Mouse (Mus musculus): ENCODE results near the gene Dbp.
A peak's percentile ranks its signal among the peaks of the same experiment; 100 is the strongest.
"Not testable (repeated sequence)": the region's sequence is repeated elsewhere in the genome, so short reads cannot be mapped to it uniquely, and the experiment has no call there.

Gene Dbp

DNA sequence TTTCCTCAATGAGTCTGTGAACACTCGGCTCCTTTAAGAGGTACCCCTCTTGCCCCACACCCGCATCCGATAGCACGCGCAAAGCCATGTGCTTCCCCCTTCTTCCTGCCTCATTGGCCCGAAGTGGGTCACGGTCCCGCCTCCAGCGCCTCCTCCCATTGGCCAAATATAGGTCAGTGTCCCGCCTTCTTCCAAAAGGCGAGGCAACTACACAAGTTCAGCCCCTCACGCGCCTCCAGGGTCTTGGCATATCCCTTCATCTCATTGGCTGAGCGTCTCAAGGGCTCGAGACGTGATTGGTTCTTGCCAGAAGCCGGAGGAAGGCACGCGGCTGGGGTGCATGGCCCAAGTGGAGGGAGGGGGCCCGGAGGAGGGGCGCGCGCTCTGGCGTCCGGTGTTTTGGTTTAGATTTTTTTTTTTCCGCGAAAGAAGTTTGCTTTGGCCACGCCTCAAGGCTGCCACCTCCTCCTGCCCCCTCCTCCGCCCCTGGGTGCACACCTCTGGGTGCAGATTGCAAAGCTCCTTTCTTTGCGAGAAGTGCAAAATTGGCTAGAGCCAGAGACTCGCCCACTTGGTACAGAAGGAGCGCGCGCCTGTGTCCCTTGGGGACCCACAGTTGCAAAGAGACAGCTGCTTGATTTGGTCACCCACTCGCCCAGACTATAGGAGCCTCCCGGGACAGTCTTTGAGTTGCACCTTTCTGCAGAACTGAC is at the start of gene Dbp:
TSS of gene Dbp (plus strand) at position 359 of the 713 bp plus-strand sequence.
- peak; percentile 100 for DNase-seq (ENCODE audit: low spot score in 2 of 2)

DNA sequence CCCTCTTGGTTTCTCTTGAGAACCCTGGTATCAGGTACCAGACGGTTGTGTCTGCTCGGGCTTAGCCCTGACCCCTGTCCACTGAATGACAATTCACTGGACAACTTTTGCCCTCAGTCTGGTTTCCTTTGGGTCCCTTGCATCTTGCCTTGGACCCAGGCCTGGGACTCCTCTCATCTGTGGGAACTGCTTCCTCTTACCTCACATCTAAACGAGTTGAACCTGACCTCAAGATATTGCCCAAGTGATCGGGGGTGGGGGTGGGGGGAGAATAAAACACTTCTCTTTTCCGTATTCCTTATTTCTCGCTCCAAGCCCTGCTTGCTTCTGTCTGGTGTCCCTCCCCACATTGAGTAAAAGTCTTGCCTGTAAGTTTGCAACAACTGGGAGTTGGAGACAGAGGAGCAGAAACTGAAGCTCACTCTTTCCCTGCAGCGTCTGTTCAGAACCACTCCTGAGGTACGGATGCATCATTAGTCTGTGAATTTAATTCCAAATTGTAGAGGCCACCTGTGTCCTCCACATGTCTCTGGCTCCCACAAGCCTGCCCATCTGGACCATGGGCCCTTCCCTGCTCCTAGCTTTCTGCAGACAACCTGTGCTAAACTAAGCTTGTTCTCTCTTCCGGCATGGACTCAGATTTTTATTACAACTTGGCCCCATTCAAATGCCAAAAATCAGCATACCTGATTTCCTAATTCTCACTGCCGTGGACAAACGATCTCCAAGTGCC is 44.0 kb upstream of the Dbp start:
- no peak for DNase-seq (ENCODE audit: low spot score in 2 of 2)

DNA sequence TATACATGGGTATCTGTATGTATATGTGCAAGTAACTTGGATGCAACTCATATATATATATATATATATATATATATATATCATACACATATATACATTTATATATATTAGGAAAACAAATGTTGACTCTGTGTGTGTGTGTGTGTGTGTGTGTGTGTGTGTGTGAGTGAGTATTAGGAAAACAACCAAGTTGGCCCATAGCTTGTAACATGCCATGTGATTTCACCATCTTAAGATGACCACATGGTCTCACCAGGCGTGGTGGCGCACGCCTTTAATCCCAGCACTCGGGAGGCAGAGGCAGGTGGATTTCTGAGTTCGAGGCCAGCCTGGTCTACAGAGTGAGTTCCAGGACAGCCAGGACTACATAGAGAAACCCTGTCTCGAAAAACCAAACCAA is 43.2 kb upstream of the Dbp start:
- DNase-seq (ENCODE audit: low spot score in 2 of 2): not testable (repeated sequence)

DNA sequence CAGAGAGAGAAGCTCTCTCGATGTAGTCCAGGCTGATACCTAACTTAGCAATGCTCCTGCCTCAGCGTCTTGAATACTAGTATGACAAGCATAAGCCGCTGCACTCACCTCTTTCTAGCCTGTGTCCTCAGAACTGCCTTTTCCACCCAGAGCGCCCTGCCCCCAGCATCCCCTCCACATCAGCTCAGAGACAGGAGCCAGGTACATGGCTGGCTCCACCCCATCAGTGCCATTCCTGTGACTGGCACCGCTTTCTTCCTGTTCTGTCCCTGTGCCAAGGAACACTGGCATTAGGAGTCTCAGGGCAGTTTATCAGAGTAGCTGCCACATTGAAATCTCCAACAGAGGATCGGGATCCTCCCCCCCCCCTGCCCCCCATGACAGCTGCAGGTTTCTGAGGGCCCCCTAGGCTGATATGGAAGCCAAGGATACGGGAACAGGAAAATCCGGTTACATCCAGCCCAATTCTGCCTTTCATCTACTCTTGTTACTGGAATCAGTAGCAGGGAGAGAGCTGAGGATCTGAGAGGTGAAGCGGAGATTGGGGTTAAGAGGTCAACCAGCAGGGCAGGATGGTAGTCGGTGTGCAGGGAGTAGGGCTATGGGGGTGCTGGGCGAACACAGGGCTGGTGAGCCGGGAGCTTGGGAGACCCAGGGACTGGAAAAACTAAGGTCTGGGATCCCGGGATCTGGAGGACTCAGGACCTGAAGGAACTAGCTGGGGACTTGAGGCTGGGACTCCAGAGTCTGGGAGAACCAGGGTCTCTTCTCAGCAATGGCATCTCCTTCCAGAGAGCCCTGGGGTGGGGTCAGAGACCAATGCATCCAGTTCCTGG is 39.4 kb upstream of the Dbp start:
- no peak for DNase-seq (ENCODE audit: low spot score in 2 of 2)

DNA sequence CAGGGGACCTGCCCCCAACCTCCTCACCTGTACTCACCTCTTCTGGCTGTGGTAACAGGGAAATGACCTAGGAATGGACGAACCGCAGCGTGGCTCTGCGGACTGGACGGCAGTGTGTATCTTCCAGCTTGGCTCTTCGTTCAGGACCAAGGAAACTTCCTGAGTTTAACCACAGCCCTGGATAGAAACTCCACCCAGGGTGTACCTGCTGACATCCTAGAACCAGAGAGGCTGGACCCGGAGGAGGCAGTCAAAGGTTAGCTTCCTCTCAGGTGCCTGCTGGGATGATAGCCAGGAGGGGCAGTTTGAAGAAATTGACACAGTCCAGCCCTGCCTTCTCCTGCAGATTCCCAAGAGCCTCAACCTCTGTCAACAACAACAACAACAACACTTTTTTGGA is 38.7 kb upstream of the Dbp start, which contains the start of gene Fut2:
TSS of gene Fut2 (minus strand) at position 234 of the 400 bp plus-strand sequence.
- no peak for DNase-seq (ENCODE audit: low spot score in 2 of 2)

DNA sequence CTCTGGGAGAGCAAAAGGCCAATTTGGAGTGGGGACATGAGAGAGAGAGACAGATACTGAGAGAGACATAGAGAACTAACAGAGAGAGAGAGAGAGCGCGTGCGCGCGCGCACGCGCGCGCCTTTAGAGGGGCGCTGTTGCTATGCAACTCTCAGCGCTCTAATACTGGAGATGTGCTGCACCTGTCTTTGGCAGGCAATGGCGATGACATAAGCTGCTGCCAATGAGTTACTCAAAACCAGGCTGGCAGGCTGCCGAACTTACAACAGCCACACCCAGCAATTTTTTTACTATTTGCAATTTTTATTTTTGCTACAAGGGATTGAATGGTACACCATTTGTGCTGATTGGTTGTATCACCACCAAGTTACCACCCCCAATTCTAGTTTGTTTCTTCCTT is 37.1 kb upstream of the Dbp start:
- DNase-seq (ENCODE audit: low spot score in 2 of 2): no peak

DNA sequence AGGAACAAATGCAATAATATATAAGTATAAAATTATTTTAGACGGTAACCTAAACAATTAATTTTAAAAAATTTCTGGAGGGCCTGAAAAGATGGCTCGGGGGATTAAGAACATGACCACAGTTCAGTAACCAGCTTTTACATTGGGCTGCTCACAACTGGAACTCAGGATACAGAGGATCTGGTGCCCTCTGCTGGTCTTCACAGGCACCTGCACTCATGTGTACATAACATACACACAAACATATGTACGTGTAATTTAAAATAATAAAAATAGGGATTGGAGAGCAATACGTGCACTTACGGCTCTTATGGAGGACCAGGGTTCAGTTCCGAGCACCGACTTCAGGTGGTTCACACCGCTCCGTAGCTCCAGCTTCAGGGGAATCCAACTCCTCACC is 36.0 kb upstream of the Dbp start:
- no peak for DNase-seq (ENCODE audit: low spot score in 2 of 2)

DNA sequence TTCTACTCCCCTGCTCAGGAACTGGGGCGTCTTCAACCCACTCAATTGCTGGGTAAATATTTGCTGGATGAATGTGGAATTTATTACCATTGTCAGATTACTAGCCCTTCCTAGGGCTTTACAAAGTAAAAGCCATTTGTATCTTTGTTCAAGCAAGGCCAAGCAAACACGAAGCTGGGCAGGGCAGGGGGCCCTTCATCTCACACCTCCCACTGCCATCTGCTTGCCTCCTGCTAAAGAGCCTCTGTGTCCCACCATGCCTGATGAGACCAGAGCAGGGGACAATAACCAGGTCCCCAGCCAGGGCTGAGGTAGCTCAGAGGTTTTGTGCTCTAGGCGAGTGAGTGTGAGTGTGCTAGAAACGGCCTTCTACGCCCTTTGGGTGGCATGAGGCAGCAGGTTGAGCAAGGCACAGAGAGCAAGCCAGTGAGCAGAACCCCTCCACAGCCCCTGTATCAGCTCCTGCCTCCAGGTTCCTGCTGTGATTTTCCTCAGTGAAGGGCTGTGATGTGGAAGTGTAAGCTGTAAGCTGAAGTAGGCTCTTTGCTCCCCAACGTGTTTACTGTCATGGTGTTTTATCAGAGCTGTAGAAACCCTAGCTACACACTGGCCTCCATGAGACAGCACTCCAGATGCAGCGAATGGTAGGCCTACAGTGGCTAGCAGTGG is 27.1 kb upstream of the Dbp start:
- DNase-seq (ENCODE audit: low spot score in 2 of 2): no peak

DNA sequence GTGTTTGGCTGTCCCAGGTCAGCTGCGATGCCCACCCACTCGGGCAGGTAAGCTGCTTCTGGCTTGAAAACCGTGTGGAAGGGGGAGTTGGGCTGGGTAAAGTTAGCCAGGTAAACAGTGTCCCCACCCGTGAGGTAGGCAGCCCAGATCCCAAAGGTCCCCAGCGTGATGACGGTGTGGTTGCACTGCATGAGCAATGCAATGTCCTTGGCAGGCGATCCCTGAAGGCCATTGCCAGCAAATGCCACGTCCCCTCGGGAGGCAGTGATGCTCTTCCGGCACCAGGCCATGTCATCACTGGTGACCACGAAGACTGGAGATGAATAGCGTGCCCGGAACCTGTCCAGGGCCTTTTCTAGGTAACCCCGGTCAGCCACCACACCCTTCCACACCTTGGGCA is 26.4 kb upstream of the Dbp start:
- DNase-seq (ENCODE audit: low spot score in 2 of 2): no peak

DNA sequence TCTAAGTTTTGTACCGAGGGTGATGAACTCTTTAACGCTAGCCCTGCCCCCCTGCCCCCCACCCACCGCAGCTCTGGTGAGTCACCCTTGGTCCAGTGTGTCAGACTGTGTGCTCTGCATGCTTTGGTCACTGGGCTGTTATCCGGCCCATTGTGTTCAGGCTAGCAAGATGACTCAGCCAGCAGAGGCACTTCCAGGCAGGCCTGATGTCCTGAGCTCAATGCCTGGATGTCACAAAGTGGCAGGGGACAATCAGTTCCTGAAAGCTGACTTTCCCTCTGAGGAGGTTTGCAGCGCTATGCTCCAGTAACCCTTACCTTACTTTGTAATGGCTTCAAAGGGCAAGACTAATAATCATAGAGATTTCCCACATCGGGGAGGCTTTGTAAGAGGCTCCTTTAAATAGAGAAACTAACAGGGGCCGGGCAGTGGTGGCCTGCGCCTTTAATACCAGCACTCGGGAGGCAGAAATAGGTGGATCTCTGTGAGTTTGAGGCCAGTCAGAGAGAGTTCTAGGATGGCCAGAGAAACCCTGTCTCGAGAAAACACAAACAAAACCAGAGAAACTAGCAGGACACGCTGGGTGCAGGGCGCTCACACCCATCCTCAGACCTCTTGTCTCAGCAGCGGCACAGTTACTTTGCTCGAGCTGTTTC is 24.8 kb upstream of the Dbp start:
- DNase-seq (ENCODE audit: low spot score in 2 of 2): no peak

DNA sequence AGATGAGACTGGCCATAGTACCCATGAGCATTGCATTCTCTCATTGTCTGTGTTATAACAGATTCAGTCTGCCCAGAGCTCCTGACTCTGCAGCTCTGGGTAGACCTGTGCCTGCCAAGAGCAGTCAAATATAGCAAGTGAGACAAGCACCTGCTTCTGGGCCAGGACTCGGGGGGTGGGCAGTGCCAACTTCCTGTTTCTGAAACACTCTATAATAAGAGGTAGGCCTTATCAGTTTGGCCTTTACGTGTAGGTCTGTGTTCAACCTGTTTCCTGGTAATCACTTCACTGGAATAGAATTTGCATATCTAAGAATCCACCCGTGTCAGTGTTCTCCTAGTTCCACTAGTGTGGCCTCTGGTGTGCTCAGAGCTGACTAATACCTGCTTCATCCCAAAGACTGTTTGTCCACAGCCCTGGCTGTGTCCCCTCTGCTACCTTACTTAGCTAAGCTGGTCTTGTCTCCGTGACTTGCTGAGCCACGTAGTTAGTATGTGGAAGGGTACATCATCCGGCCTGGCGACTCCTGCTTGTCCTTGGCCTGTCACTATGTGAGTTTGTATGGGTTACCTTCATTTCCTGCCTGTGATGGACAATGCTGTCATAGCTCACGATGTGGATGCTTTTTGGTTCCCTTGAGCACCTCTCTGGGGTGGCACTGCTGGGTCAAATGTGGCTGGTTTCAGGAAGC is 23.7 kb upstream of the Dbp start:
- no peak for DNase-seq (ENCODE audit: low spot score in 2 of 2)

DNA sequence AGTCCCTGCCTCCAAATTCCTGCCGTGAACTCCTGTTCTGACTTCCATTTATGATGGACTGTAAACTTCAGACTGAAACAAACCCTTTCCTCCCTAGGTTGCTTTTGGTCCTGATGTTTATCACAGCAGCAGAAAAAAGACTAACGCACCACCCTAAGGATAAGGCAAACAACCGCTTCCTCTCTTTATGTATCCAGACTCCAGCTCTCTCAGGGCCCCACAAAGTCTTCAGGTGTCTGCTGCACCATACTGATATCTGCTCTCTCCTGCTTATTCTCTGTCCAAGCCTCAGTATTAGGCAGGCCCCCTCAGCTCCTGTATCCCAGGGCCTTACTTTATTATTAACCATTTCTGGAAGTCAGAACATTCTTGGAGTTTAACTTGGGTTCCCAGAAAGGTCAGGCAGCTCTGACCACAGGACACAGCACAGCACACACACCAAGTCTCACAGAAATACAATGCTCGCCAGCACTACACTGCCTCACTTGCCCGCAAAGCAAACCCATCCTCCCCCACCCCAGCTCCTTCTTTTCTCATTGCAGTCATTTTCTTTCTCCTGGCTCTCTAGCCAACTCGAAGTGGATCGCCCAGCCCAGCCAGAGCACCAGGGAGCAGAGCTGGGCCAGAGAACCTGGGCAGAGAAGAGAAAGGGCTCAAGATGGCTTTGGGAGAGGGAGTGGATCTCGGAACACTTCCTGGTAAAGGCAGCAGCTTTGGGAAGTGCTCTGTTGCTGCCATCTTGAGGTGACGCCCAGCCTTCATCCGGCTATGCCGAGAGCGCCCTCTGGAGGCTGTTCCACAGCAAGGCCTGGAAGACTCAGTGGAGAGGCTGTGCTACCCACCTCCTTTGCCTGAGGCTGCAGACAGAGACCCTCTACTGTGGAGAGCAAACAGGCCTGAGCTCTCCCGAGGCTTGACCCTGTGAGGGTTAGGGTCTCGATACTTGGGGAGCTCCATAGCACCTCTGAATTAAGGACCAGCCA is 22.5 kb upstream of the Dbp start:
- DNase-seq (ENCODE audit: low spot score in 2 of 2): peak in 1 of 2 experiments; percentile 85

DNA sequence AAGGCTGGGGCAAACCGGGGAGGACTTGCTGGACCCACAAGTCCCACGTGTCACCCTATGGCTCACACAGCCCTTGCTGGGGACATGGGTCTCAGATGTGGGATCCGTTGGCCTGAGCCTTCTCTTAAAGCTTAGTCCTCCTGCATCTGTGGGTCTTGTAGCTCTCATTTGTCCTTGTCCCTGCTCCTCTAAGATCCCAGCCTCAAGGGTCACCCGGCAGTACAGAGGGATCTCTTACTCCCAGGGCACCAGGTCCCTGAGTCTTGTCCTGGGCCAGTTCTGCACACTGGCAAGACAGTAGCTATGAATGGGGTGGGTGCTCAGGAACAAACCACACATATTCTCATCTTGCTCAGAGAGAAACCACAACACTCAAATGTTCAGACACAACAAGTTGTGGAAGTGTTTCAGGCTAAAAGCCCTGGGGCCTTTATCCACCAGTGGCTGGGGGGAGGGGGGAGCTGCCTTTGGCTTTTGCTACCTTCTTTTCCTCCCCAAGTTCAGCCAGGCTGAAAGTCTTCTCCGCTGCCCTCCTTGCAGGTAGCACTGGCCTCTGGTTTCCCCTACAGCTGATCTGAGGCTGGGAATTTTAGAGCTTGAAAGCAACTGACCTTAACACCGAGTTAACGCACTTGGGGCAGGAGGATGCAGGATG is 21.4 kb upstream of the Dbp start, which contains the start of gene Ntn5:
TSS of gene Ntn5 (plus strand) at position 627 of the 655 bp plus-strand sequence.
- DNase-seq (ENCODE audit: low spot score in 2 of 2): no peak

DNA sequence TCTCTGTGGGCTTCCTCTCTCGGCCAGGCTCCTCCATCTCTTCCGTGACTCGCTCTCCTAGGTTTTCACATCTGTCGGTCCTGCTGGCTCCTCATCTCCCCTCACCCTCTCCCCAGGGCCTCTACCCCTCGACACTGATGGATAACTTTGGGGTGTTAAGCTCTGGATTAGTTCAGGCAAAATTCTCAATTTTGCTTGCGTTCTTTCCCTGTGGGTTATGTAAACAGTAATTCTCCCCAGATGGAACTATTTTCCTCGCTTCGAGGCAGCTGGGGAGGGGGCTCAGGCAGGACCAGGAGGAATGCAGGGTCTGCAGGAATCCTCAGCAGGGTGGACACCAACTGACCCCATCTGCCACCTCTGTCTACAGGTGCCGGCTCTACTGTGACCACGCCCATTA is 19.1 kb upstream of the Dbp start:
- DNase-seq (ENCODE audit: low spot score in 2 of 2): no peak

DNA sequence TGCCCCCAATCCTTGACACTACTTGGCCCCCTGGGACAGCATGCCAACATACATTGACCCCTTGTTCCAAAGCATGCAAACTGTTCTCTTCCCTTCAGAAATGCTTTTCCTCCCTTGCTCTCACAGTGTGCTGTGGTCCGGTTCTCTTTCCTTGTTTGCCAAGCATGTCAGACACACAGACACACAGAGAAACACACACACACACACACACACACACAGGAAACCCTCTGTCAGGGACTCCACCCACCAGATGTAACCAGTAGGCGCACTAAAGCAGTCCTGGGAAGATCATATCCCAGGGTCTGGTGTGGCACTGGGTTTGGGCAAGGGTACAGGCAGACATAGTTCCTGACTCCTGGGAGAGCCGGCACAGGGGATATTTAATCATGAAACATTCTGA is 18.0 kb upstream of the Dbp start:
- no peak for DNase-seq (ENCODE audit: low spot score in 2 of 2)

DNA sequence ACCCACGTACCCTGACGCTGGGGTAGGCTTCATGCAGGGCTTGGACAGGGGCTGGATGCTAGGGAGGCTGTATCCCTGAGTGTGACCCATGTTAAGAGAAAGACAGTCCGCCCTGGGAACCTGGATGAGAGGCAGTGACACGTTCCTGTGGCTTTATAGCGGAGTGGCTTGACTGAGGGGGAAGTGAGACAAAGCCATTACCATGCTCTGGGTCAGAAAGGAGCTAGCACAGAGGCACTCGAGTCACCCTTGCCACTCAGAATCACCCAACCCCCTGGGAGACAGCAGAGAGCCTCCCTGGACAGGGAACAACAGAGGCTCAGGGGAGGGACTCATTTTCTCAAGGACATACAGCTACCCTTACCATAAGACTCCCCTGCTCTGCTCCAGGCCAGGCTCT is 15.8 kb upstream of the Dbp start:
- no peak for DNase-seq (ENCODE audit: low spot score in 2 of 2)

DNA sequence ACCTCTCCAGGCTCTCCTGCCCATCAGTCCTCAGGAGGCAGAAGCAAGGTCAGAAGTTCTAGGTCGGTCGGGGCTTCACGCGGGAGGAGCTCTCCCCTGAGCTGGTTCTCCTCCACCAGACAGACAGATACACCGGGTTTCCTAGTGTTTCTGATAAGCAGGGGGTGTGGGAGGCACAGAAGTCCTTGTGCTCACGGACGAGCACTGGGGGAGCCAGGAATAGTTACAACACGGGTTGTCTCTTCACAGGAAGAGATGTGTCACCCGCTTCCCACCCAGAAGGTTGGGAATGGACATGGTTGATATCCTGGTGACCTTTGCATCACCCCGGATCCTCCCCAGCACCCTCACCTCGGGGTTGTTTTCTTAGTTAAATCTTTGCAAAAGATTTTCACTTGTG is 15.1 kb upstream of the Dbp start:
- no peak for DNase-seq (ENCODE audit: low spot score in 2 of 2)

DNA sequence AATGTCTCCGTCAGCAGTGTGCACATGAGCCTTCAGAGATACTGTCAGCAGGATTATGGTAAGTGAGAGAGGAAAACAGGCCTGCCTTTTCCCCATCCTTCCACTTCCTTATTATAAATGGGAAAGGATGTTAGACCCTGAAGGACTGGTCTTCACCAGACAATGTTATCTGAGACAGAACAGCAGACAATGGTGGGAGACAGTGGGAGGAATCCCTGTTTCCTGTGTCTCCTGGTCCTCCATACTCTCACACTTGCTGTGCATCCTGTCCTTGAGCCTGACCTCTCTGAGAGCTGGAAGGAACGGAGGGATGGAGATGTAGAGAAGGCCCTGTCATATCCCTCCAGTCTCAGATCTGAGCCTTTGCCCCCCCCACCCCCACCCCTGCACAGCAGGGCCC is 12.5 kb upstream of the Dbp start:
- no peak for DNase-seq (ENCODE audit: low spot score in 2 of 2)
